Mouse (Mus musculus): Measurements from ENCODE around the gene Ifrd1.

DNA sequence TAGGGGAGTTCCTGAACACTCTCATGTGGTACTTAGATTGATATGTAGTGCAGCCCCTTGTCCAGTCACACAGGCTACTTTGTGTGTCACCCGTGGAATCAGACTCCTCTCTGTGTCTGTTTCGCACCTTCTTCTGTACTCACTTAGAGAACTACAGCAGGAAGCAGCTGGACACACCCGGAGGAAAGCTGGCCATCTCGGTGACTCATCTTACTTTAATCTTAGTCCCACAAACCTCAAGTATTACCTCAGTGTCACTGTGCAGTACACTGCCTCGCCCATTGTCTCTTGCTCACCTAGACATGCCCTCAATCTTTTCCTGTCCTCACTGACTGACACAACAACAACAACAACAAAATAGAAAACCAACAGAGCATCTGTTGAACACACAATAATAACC is 4.9 kb upstream of the Ifrd1 start:
- no peak for TF ChIP-seq EP300 (optimal IDR thresholded peaks at IDR 0.05)
- no peak for TF ChIP-seq CTCF (IDR thresholded peaks at IDR 0.05; ENCODE audit: low read depth)
